Mouse (Mus musculus) thymus, postnatal 36 days (tissue): ENCODE results near the gene Utp14b.

Experiments
- DNase-seq, 2 experiments: peaks; one replicate each; pipeline ENCODE4 v3.0.0; 2022; ENCODE audit warnings: mixed read lengths in 2 of 2

Utp14b gene

DNA sequence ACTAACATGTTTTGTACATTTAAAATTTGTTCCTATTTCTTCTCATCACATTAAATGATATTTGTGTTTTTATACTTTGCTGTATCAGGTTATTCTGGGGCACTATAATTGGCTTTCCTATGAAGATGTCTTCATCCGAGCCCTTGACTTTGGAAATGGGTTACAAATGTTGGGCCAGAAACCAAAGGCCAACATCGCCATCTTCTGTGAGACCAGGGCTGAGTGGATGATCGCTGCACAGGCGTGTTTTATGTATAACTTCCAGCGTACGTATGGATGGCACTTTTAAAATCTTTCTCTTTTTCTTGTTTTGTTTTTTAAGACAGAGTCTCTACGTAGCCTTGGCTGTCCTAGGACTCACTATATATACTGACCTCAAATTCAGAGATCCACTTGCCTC is 30.3 kb downstream of the Utp14b start:
- DNase-seq, result no peak

DNA sequence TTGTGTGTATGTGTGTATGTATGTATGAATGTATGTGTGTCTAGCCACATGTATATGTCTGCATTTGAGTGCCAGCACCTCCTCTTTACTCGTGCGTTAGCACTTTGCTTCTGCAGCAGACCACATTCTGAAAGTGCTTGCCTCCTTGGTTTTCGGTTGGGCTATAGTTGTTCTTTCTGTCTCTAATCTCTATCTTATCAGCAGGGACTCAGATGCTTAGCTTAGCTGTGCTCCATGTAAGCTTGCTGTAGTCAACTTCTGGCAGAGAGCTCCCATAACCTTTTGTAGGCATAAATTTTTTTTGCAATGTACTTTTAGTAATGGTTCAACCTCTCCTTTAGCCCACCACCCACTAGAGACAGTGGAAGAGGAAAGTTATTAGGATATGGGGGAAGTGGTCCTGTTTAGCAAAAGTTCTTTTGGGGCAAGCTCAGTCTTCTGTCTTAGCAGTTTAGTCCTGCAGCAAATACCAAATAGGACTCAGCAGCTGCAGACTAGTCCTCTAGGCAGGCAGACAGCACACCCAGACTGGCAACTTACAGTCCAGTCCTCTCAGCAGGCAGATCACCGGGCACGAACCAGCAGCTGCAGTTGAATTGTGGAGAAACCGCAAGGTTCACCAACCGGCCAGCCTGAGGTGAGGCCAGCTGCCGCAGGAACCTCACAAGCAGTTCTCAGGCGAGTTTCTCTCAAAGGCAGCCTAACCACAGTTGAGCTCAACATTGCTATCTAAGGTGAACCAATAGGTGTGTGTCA is 36.8 kb downstream of the Utp14b start:
- no peak for DNase-seq

DNA sequence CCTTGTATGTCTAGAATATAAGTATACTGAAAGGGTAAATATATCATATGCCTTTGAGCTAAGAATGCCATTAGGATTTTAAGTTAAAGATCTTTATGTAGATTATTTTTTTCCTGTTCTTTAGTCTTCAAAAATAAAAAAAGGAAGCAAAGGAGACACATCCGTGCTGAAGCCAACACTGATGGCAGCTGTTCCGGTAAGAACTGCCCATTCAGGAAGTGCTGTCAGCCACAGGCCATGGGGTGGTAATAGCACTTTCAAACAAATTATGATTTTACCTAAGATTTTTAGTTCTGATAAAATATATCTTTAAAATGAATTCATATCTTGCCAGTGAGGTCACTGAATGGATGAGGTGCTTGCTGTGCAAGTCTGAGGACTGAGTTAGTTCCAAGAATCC is 38.5 kb downstream of the Utp14b start:
- DNase-seq, result no peak

- no peak for DNase-seq
These were observed 39.1 kb downstream of the Utp14b start for GRCm38 (mm10) chr1:78696903-78697302.

DNA sequence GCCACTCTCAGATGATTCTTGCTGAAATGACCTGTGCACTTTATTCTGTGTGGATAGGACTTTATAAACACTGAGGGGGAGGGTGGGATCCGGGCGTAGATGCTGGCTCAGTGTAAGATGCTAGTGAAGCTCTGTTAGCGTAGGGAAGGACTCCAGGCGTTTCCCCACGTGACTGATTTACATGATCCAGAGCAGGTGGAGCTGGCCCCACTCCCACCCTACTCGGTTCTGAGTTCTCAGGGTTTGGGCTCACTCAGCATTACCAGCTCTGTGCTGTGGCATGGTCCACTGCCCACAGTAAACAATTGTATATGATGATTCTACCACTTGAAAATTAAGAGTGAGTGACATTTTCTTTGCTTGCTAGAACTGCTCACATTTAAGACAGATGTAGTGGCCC is 40.3 kb downstream of the Utp14b start:
- no peak for DNase-seq

GRCm38 (mm10) chr1:78701740-78702139 is 43.9 kb downstream of the Utp14b start:
- DNase-seq, result no peak

GRCm38 (mm10) chr1:78702282-78702963 is 44.6 kb downstream of the Utp14b start:
- DNase-seq, result no peak

DNA sequence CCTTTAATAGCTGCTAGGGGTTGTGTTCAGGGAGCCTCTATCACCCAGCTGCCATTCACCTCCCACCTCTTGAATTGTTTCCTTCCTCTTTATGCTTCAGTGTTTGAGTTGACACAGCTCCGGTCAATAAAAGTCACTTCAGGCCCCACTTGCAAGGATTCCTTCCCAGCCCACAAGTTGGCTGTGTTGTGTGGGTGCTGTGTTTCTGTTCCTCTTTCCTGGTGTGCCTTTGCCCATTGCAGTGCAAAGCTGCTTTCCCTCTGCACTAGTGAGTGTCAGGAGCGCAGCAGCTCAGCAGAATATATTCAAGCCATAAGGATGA is 45.1 kb downstream of the Utp14b start:
- DNase-seq, result no peak

GRCm38 (mm10) chr1:78706338-78706737 is 48.5 kb downstream of the Utp14b start:
- no peak for DNase-seq

DNA sequence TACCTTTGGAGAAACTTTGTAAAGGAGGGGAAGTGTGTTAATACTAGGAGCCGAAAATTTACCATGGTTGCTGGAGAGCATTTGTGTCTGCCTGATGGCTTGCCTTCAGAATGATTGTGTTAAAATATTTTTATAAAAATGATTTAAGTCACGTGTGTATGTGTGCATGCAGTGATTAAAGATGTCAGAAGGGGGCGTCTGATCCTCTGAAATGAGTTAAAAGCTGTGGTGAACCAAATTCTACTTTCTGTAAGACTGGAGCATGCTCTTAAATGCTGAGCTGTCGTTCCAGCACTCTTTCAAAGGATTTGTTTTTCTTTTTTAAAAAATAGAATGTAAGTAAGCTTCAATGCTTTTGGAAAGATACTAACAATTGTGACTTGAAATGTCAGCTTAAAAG is 49.4 kb downstream of the Utp14b start:
- DNase-seq, result no peak

DNA sequence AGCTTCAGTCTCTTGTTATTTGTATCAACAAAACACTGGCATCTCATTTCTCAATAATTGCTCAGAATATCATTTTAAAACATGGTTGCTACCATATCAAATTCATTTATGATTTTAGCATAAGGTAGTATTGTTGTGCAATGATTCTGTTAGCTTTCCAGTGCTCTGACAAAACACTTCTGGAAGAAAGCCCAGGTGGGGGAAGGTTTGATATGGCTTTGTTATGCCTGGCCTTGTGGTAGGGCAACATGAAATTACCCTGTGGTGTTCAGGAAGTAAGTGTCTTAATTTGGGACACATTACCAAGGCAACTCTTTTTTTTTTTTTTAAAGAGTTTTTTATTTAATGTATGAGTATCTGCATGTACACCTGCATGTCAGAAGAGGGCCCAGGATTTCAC is 52.2 kb downstream of the Utp14b start:
- no peak for DNase-seq

DNA sequence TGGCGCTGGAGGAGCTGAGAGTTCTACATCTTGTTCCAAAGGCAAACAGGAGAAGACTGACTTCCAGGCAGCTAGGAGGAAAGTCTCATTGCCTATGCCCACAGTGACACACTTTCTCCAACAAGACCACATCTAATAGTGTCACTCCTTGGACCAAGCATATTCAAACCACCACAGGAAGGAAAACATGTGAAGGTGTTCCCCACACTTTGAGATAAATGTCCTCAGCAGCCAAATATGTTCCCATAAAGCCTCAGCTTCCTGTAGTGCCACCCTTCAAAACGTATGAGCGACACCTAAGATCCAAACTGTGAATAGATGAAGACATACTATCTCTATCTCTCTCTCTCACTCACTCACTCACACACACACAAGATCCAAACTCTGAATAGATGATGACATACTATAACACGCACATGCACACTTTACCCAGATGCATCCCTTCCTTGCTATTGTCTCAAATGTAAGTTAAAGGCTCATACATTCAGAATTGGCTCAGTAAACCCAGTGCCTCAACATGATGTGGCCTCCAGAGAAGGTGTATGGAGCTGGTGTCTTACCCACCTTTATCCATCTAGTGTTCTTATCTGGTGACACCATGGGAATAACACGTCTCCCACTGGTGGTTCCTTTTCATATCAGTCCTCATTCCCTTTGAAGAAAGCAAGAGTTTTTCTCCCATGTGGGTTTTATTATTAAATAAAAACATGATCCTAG is 52.9 kb downstream of the Utp14b start:
- DNase-seq, result no peak
